Comparison of ENCODE assay signal across 44 mouse cellular contexts in genomic region chr15:82784581-82784980, GRCm38 (mm10). TPM values are rescaled to one million over a fixed set of nuclear protein-coding genes. Genes with fewer than 3 reads are reported as not detected.
"Had no signal": no experiment of that assay in that cellular context is flagged by ENCODE, and none has a peak within 500 bp of the region (broad histone marks: within the 10 kb centered on the region; RNA-seq: fewer than 3 reads in every experiment).

No protein-coding gene starts in this region.

- H3K27ac ChIP-seq: left cerebral cortex, adult 2 months; limb, embryonic 10.5 days; limb, embryonic 12.5 days; limb, embryonic 13.5 days; limb, embryonic 15.5 days; liver, embryonic 13.5 days; liver, embryonic 14.5 days; liver, embryonic 15.5 days; lung, embryonic 15.5 days; macrophage; midbrain, embryonic 10.5 days; midbrain, embryonic 12.5 days; midbrain, embryonic 13.5 days; midbrain, embryonic 15.5 days; neural tube, embryonic 12.5 days had no signal

- H3K9ac ChIP-seq: limb, embryonic 12.5 days; limb, embryonic 13.5 days; limb, embryonic 15.5 days; liver, embryonic 13.5 days; liver, embryonic 14.5 days; liver, embryonic 15.5 days; lung, embryonic 14.5 days; lung, embryonic 15.5 days; midbrain, embryonic 12.5 days; midbrain, embryonic 13.5 days; midbrain, embryonic 15.5 days; neural tube, embryonic 12.5 days had no signal

- ATAC-seq: lung, postnatal 0 days; midbrain, embryonic 13.5 days; midbrain, embryonic 15.5 days; midbrain, embryonic 16.5 days had no signal

- H3K9me3 ChIP-seq: limb, embryonic 10.5 days; limb, embryonic 12.5 days; limb, embryonic 13.5 days; limb, embryonic 15.5 days; liver, embryonic 13.5 days; liver, embryonic 15.5 days; lung, embryonic 15.5 days; megakaryocyte, embryonic 14.5 days; midbrain, embryonic 10.5 days; midbrain, embryonic 12.5 days; midbrain, embryonic 13.5 days; midbrain, embryonic 15.5 days; neural tube, embryonic 12.5 days had no signal

- H3K27me3 ChIP-seq: limb, embryonic 12.5 days; limb, embryonic 13.5 days; limb, embryonic 15.5 days; liver, embryonic 13.5 days; liver, embryonic 15.5 days; lung, embryonic 15.5 days; midbrain, embryonic 12.5 days; midbrain, embryonic 13.5 days; midbrain, embryonic 15.5 days; neural tube, embryonic 12.5 days had no signal

- H3K4me3 ChIP-seq: left cerebral cortex, adult 2 months; limb, embryonic 10.5 days; limb, embryonic 12.5 days; limb, embryonic 13.5 days; limb, embryonic 15.5 days; liver, embryonic 13.5 days; liver, embryonic 15.5 days; lung, embryonic 15.5 days; megakaryocyte, embryonic 14.5 days; midbrain, embryonic 10.5 days; midbrain, embryonic 12.5 days; midbrain, embryonic 13.5 days; midbrain, embryonic 15.5 days; myocyte; neural tube, embryonic 12.5 days had no signal

- DNase-seq: left cerebral cortex, postnatal 4 days; liver, embryonic 13.5 days; lung, adult 18-20 months; lung, adult 2 months; lung, postnatal 10 days; lung, postnatal 14 days; lung, postnatal 36 days; lung, postnatal 4 days; midbrain, embryonic 14.5 days had no signal

- H3K36me3 ChIP-seq: limb, embryonic 10.5 days; limb, embryonic 12.5 days; limb, embryonic 13.5 days; limb, embryonic 15.5 days; liver, embryonic 13.5 days; liver, embryonic 15.5 days; lung, embryonic 15.5 days; midbrain, embryonic 10.5 days; midbrain, embryonic 12.5 days; midbrain, embryonic 13.5 days; midbrain, embryonic 15.5 days; neural tube, embryonic 12.5 days had no signal

- H3K4me2 ChIP-seq: limb, embryonic 12.5 days; limb, embryonic 13.5 days; limb, embryonic 15.5 days; liver, embryonic 11.5 days; liver, embryonic 13.5 days; liver, embryonic 15.5 days; lung, embryonic 14.5 days; lung, embryonic 15.5 days; midbrain, embryonic 11.5 days; midbrain, embryonic 12.5 days; midbrain, embryonic 13.5 days; midbrain, embryonic 15.5 days; neural tube, embryonic 12.5 days had no signal

- H3K4me1 ChIP-seq: limb, embryonic 10.5 days; limb, embryonic 12.5 days; limb, embryonic 13.5 days; limb, embryonic 15.5 days; liver, embryonic 13.5 days; liver, embryonic 15.5 days; lung, embryonic 15.5 days; megakaryocyte, embryonic 14.5 days; midbrain, embryonic 10.5 days; midbrain, embryonic 12.5 days; midbrain, embryonic 13.5 days; midbrain, embryonic 15.5 days; neural tube, embryonic 12.5 days had no signal

RNA-seq across cellular contexts. Expression of gene Cyp2d26, which starts 9.5 kb away (rescaled TPM):
- total RNA-seq: left cerebral cortex, adult 18-20 months; left cerebral cortex, adult 2 months; left cerebral cortex, adult 8-10 months; left cerebral cortex, postnatal 14 days; left cerebral cortex, postnatal 25 days; megakaryocyte progenitor cell, adult 5-6 weeks; megakaryocyte, adult 5-6 weeks; megakaryocyte-erythroid progenitor cell, adult 5-6 weeks; midbrain, postnatal 0 days; monocyte, adult 5-6 weeks had no signal
- polyA plus RNA-seq: limb, embryonic 10.5 days; limb, embryonic 12.5 days; limb, embryonic 13.5 days; lung, embryonic 14.5 days; lung, postnatal 0 days; macrophage; midbrain, embryonic 10.5 days; midbrain, embryonic 11.5 days; midbrain, embryonic 12.5 days; midbrain, embryonic 13.5 days; midbrain, embryonic 15.5 days; midbrain, postnatal 0 days; myocyte; neural tube, embryonic 11.5 days; neural tube, embryonic 12.5 days had no signal

RNA-seq across cellular contexts. Expression of gene Cyp2d40, which starts 20.6 kb away (rescaled TPM):
- total RNA-seq: left cerebral cortex, adult 18-20 months; left cerebral cortex, adult 2 months; left cerebral cortex, adult 8-10 months; left cerebral cortex, postnatal 10 days; left cerebral cortex, postnatal 14 days; left cerebral cortex, postnatal 25 days; left cerebral cortex, postnatal 36 days; left cerebral cortex, postnatal 4 days; megakaryocyte progenitor cell, adult 5-6 weeks; megakaryocyte, adult 5-6 weeks; megakaryocyte-erythroid progenitor cell, adult 5-6 weeks; midbrain, postnatal 0 days; monocyte, adult 5-6 weeks had no signal
- polyA plus RNA-seq: limb, embryonic 10.5 days; limb, embryonic 11.5 days; limb, embryonic 12.5 days; limb, embryonic 13.5 days; limb, embryonic 15.5 days; liver, embryonic 11.5 days; liver, embryonic 13.5 days; lung, adult 2 months; lung, embryonic 14.5 days; lung, embryonic 15.5 days; lung, embryonic 16.5 days; lung, postnatal 0 days; macrophage; midbrain, embryonic 10.5 days; midbrain, embryonic 11.5 days; midbrain, embryonic 12.5 days; midbrain, embryonic 13.5 days; midbrain, embryonic 14.5 days; midbrain, embryonic 15.5 days; midbrain, embryonic 16.5 days; midbrain, postnatal 0 days; myocyte; neural tube, embryonic 11.5 days; neural tube, embryonic 12.5 days had no signal
